Mouse (Mus musculus): ENCODE results near the gene Golph3.

GRCm38 (mm10) chr15:12311465-12311864 lies 9.8 kb upstream of the Golph3 start:
- TF ChIP-seq CEBPB (IDR thresholded peaks at IDR 0.05; ENCODE audit: insufficient read depth, poor library complexity, severe bottlenecking) (no peak), POLR2A (IDR thresholded peaks at IDR 0.05; ENCODE audit: insufficient read length, low read depth) (no peak), E2F4 (IDR thresholded peaks at IDR 0.05; ENCODE audit: insufficient read depth) (no peak), POLR2AphosphoS2 (IDR thresholded peaks at IDR 0.05; ENCODE audit: insufficient read length, low read depth) (no peak), USF1 (IDR thresholded peaks at IDR 0.05; ENCODE audit: low read depth) (no peak), TCF12 (IDR thresholded peaks at IDR 0.05; ENCODE audit: insufficient read depth, poor library complexity, severe bottlenecking) (no peak), MYOG (IDR thresholded peaks at IDR 0.05; ENCODE audit: control insufficient read depth in 1 of 3, insufficient read depth in 1 of 3, insufficient read length in 2 of 3, low read depth in 2 of 3) (no peak), MAX (IDR thresholded peaks at IDR 0.05; ENCODE audit: low read depth) (no peak), REST (IDR thresholded peaks at IDR 0.05; ENCODE audit: insufficient read depth, insufficient read length) (no peak), SRF (IDR thresholded peaks at IDR 0.05; ENCODE audit: control insufficient read depth, insufficient read length, low read depth) (no peak)

All from myocyte (in vitro differentiated cells).